Mouse (Mus musculus) cerebellum, adult 2 months (tissue): Measurements from ENCODE around the gene Bad. TPM values are rescaled to one million over a fixed set of nuclear protein-coding genes. Genes with fewer than 3 reads are reported as not detected.
A peak's percentile ranks its signal among the peaks of the same experiment; 100 is the strongest.

Experiments used
- DNase-seq, 2 experiments: peaks; one replicate each; pipeline ENCODE4 v3.0.0; 2021
- H3K27ac ChIP-seq: fragments of 200-500 bp; 2 replicates; pipeline ENCODE4 v1.5.1; 2012; ENCODE audit warnings: low read length, control low read depth, inconsistent platforms; ENCODE audit not compliant: insufficient read depth
- H3K27me3 ChIP-seq: fragments of 200-500 bp; 2 replicates; pipeline ENCODE4 v1.6.1; 2012; ENCODE audit warnings: inconsistent platforms, mild to moderate bottlenecking, low read length, moderate library complexity; ENCODE audit not compliant: control insufficient read depth, insufficient read depth
- H3K4me1 ChIP-seq: fragments of 200-500 bp; 2 replicates; pipeline ENCODE4 v1.6.1; 2011; ENCODE audit warnings: low read length; ENCODE audit not compliant: control insufficient read depth, insufficient read depth
- H3K4me3 ChIP-seq: fragments of 200-500 bp; replicated peaks from 2 replicates; pipeline ENCODE3; 2011; ENCODE audit warnings: mild to moderate bottlenecking, low read depth, low read length, control low read depth; ENCODE audit not compliant: insufficient read depth
- CTCF ChIP-seq: fragments of 200-500 bp; IDR thresholded peaks from 2 replicates; pipeline ENCODE4 v1.5.1; 2011; ENCODE audit warnings: low read depth, mild to moderate bottlenecking, control low read depth, low read length, moderate library complexity, borderline replicate concordance; ENCODE audit not compliant: insufficient read depth
- POLR2A ChIP-seq: fragments of 200-500 bp; IDR thresholded peaks from 2 replicates; pipeline ENCODE4 v1.6.1; 2011; ENCODE audit warnings: low read length, control low read depth, borderline replicate concordance; ENCODE audit not compliant: insufficient read depth
- WGBS: fragments of 180-500 bp; shearing (Covaris S2); methylation state at CpG from one replicate; pipeline ENCODE4 v1.1.7; 2018; 5-methylcytosine and 5-hydroxymethylcytosine counted together
- polyA plus RNA-seq: library from polyadenylated mRNA; depleted of rRNA; stranded (reverse); fragments of >200 nt; gene quantifications from 2 replicates; pipeline ENCODE4 v1.2.3, GENCODE M21; 2012

Gene Bad
- polyA plus RNA-seq, 1 experiment = 71.6 TPM

- TF ChIP-seq CTCF (no peak), POLR2A (peak; percentile 70; the same call in 1 of the 2 replicates)
- WGBS = under 1% methylated on average over 35 of the region's 35 CpGs
- Histone ChIP-seq H3K4me3 (peak overlapping the region; percentile 97), H3K27ac (peak overlapping the region; percentile 79), H3K4me1 (peaks cover 22% of the 10 kb centered on the region), H3K27me3 (no peaks in the 10 kb centered on the region)
- peak; percentile 94 to 96 for DNase-seq
Measured at GRCm38 (mm10) chr19:6951381-6951968, 9.8 kb downstream of the Bad start.

GRCm38 (mm10) chr19:6951994-6952711 is 10.5 kb downstream of the Bad start:
- TF ChIP-seq CTCF (no peak), POLR2A (no peak)
- Histone ChIP-seq H3K4me3 (peak overlapping the region; percentile 97), H3K4me1 (peaks cover 22% of the 10 kb centered on the region), H3K27ac (peak overlapping the region; percentile 73), H3K27me3 (no peaks in the 10 kb centered on the region)
- WGBS = under 1% methylated on average over 31 of the region's 31 CpGs
- DNase-seq = peak; percentile 78 to 82

- H3K4me1 ChIP-seq = peaks cover 21% of the 10 kb centered on the region
- no peak for TF ChIP-seq CTCF
- 10% methylated on average over 3 of the region's 3 CpGs for whole genome bisulfite sequencing
- peak overlapping the region; percentile 97 for H3K4me3 ChIP-seq
- DNase-seq = no peak
- peak overlapping the region; percentile 73; the same call in 1 of the 2 replicates for H3K27ac ChIP-seq
- H3K27me3 ChIP-seq = no peaks in the 10 kb centered on the region
Measured at GRCm38 (mm10) chr19:6952712-6953037, 11.0 kb downstream of the Bad start.

DNA sequence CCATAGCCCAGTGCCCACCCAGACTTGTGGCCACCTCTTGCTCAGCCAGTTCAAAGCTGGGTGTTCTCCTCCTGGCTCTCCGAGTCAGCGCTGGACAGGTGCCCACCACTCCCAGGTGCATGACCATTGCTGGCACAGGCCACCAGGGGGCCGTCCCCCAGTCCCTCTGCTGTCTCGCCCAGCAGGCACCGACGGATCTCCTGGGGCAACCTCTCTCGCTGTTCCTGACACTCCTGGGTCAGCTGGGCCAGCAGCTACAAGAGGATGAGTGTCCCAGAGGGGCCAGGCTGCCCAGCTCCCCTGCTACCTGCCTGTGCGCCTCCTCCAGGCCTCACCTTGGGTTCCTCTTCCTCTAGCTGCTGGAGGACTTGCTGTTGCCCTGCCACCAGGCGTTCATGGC is 12.4 kb downstream of the Bad start:
- Histone ChIP-seq H3K4me1 (peaks cover 7% of the 10 kb centered on the region), H3K4me3 (no peak overlapping the region), H3K27ac (no peak overlapping the region), H3K27me3 (no peaks in the 10 kb centered on the region)
- TF ChIP-seq POLR2A (no peak), CTCF (no peak)
- DNase-seq = peak; percentile 40 to 56
- 37% methylated on average over 9 of the region's 9 CpGs for WGBS

- Histone ChIP-seq H3K27me3 (no peaks in the 10 kb centered on the region), H3K4me3 (no peak overlapping the region), H3K27ac (no peak overlapping the region), H3K4me1 (peaks cover 6% of the 10 kb centered on the region; the same call in 1 of the 2 replicates)
- TF ChIP-seq CTCF (no peak), POLR2A (no peak)
- WGBS = 67% methylated on average over 7 of the region's 7 CpGs
- DNase-seq = no peak
Measured at GRCm38 (mm10) chr19:6955424-6955823, 13.8 kb downstream of the Bad start.

DNA sequence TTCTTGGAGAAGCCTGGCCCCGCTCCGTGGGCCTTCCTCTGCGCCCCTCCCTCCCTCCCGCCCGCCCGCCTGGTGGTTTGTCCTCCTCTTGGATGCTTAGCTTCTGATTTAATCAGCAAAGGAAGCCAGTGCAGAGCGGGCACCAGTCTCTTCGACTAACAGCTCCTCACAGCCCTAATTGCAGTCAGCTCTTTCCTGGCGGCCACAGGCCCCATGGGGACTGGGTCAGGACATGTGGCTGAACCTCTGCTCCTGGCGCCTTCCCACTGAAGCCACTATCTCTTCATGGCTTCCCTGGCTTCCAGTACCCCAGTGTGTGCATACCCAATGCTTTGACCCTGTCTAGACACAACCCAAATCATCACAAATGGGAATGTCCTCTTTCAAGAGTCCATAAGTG is 14.8 kb downstream of the Bad start:
- 58% methylated on average over 10 of the region's 10 CpGs for WGBS
- Histone ChIP-seq H3K27me3 (no peaks in the 10 kb centered on the region), H3K27ac (no peak overlapping the region), H3K4me1 (peaks cover 6% of the 10 kb centered on the region; the same call in 1 of the 2 replicates), H3K4me3 (no peak overlapping the region)
- no peak for TF ChIP-seq POLR2A
- no peak for TF ChIP-seq CTCF
- DNase-seq = no peak

- no peak overlapping the region for H3K4me3 ChIP-seq
- no peak overlapping the region for H3K27ac ChIP-seq
- H3K27me3 ChIP-seq = no peaks in the 10 kb centered on the region; the same call in 1 of the 2 replicates
- TF ChIP-seq POLR2A (no peak), CTCF (no peak)
- H3K4me1 ChIP-seq = peaks cover 12% of the 10 kb centered on the region
- WGBS = 49% methylated on average over 15 of the region's 15 CpGs
- no peak for DNase-seq
Measured at GRCm38 (mm10) chr19:6968491-6969271, 27.0 kb downstream of the Bad start.

GRCm38 (mm10) chr19:6969291-6969664 is 27.6 kb downstream of the Bad start:
- no peaks in the 10 kb centered on the region; the same call in 1 of the 2 replicates for H3K27me3 ChIP-seq
- no peak for DNase-seq
- peaks cover 12% of the 10 kb centered on the region for H3K4me1 ChIP-seq
- WGBS = 9% methylated on average over 19 of the region's 20 CpGs
- H3K4me3 ChIP-seq = peak overlapping the region; percentile 42
- no peak for TF ChIP-seq CTCF
- TF ChIP-seq POLR2A = no peak
- no peak overlapping the region for H3K27ac ChIP-seq
